ENCODE assay signal across 19 mouse cellular contexts in the genomic region with DNA sequence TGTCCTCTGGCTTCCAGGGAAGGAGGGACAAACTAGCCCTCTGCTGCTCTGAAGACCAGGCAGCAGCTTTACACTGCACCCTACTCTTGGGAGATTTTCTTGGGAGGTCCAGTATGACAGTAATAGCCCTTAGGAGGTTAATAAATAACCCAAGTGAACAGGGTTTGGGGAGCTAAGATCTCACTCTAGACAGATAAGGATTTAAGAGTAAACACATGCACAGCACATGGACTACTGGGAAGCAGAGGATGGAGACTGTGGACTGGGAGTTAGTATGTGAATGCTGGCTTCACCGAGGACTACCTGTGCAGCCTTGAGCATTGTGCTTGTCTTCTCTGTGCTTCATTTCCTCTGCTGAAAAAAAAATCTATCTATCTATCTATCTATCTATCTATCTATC. TPM values are rescaled to one million over a fixed set of nuclear protein-coding genes. Genes with fewer than 3 reads are reported as not detected.
DNase-seq lines count a peak whose midpoint lies in the region; ATAC-seq lines count a peak whose summit lies in the region.
"Had no signal": no experiment of that assay in that cellular context is flagged by ENCODE, and none has a peak within 500 bp of the region (broad histone marks: within the 10 kb centered on the region; RNA-seq: fewer than 3 reads in every experiment).

No protein-coding gene starts in this region.

- peak; percentile 39 for DNase-seq in midbrain, embryonic 11.5 days (ENCODE audit: low spot score, missing footprints)
- DNase-seq in T-cell, adult 2 months (ENCODE audit: low spot score) = no peak
- DNase-seq: adrenal gland, adult 8-10 months; adrenal gland, postnatal 14 days; adrenal gland, postnatal 36 days; cerebellum, adult 11-12 months; cerebellum, adult 2 months; cerebellum, adult 9-10 months; cerebellum, postnatal 10 days; cerebellum, postnatal 25 days; forebrain, postnatal 0 days had no signal

- H3K4me3 ChIP-seq in midbrain, embryonic 11.5 days (ENCODE audit: low read depth, low read length) = no peak overlapping the region
- H3K4me3 ChIP-seq in midbrain, embryonic 13.5 days (replicated peaks) = no peak overlapping the region
- H3K4me3 ChIP-seq in intestine, embryonic 15.5 days (replicated peaks) = no peak overlapping the region
- no peak overlapping the region for H3K4me3 ChIP-seq in intestine, embryonic 16.5 days (ENCODE audit: low read length)
- H3K4me3 ChIP-seq: embryonic facial prominence, embryonic 10.5 days; embryonic facial prominence, embryonic 12.5 days; forebrain, embryonic 13.5 days; forebrain, embryonic 15.5 days had no signal

- H3K9me3 ChIP-seq in midbrain, embryonic 11.5 days (ENCODE audit: control insufficient read depth, low read length) = no peaks in the 10 kb centered on the region
- no peaks in the 10 kb centered on the region for H3K9me3 ChIP-seq in midbrain, embryonic 13.5 days
- H3K9me3 ChIP-seq in intestine, embryonic 15.5 days = no peaks in the 10 kb centered on the region
- H3K9me3 ChIP-seq in intestine, embryonic 16.5 days (ENCODE audit: control insufficient read depth, low read length) = no peaks in the 10 kb centered on the region
- H3K9me3 ChIP-seq: embryonic facial prominence, embryonic 10.5 days; embryonic facial prominence, embryonic 12.5 days; forebrain, embryonic 13.5 days; forebrain, embryonic 15.5 days had no signal

- ATAC-seq in midbrain, embryonic 11.5 days (ENCODE audit: low FRiP score) = no peak
- ATAC-seq in midbrain, embryonic 13.5 days = no peak
- ATAC-seq in intestine, embryonic 15.5 days = peak; percentile 82
- peak; percentile 83 for ATAC-seq in intestine, embryonic 16.5 days
- ATAC-seq: activated CD4-positive, CD25-positive, alpha-beta regulatory T cell, adult 4 months; forebrain, embryonic 13.5 days; forebrain, embryonic 15.5 days; forebrain, postnatal 0 days had no signal

- peaks cover 23% of the 10 kb centered on the region for H3K27me3 ChIP-seq in midbrain, embryonic 11.5 days (ENCODE audit: control insufficient read depth, insufficient read depth, low read length)
- peaks cover 26% of the 10 kb centered on the region for H3K27me3 ChIP-seq in midbrain, embryonic 13.5 days
- peaks cover 32% of the 10 kb centered on the region for H3K27me3 ChIP-seq in intestine, embryonic 15.5 days (replicated peaks)
- peaks cover 29% of the 10 kb centered on the region for H3K27me3 ChIP-seq in intestine, embryonic 16.5 days (replicated peaks; ENCODE audit: control insufficient read depth, insufficient read depth, low read length)

- H3K9ac ChIP-seq in midbrain, embryonic 11.5 days (ENCODE audit: low read length) = no peak overlapping the region
- H3K9ac ChIP-seq in midbrain, embryonic 13.5 days (replicated peaks) = no peak overlapping the region
- no peak overlapping the region for H3K9ac ChIP-seq in intestine, embryonic 15.5 days
- H3K9ac ChIP-seq in intestine, embryonic 16.5 days (ENCODE audit: low read depth, low read length) = no peak overlapping the region
- H3K9ac ChIP-seq: embryonic facial prominence, embryonic 12.5 days; forebrain, embryonic 13.5 days; forebrain, embryonic 15.5 days; forebrain, postnatal 0 days had no signal

- 89% methylated on average over 1 of the region's 1 CpGs for WGBS in midbrain, embryonic 11.5 days
- WGBS in midbrain, embryonic 13.5 days = 100% methylated on average over 1 of the region's 1 CpGs
- WGBS in intestine, embryonic 15.5 days = 63% methylated on average over 1 of the region's 1 CpGs
- 58% methylated on average over 1 of the region's 1 CpGs for WGBS in intestine, embryonic 16.5 days

- H3K36me3 ChIP-seq in midbrain, embryonic 11.5 days (ENCODE audit: control insufficient read depth, insufficient read depth, low read length) = no peaks in the 10 kb centered on the region
- H3K36me3 ChIP-seq in midbrain, embryonic 13.5 days = no peaks in the 10 kb centered on the region
- no peaks in the 10 kb centered on the region for H3K36me3 ChIP-seq in intestine, embryonic 15.5 days
- no peaks in the 10 kb centered on the region for H3K36me3 ChIP-seq in intestine, embryonic 16.5 days (ENCODE audit: control insufficient read depth, insufficient read depth, low read length)
- H3K36me3 ChIP-seq: embryonic facial prominence, embryonic 10.5 days; embryonic facial prominence, embryonic 12.5 days; forebrain, embryonic 15.5 days had no signal

- peaks cover 15% of the 10 kb centered on the region for H3K4me1 ChIP-seq in midbrain, embryonic 11.5 days (ENCODE audit: control insufficient read depth, insufficient read depth, low read length)
- H3K4me1 ChIP-seq in midbrain, embryonic 13.5 days (replicated peaks) = peaks cover 38% of the 10 kb centered on the region
- H3K4me1 ChIP-seq in intestine, embryonic 15.5 days (replicated peaks) = peaks cover 10% of the 10 kb centered on the region; the same call in 1 of the 2 replicates
- H3K4me1 ChIP-seq in intestine, embryonic 16.5 days (ENCODE audit: control insufficient read depth, insufficient read depth, low read length) = no peaks in the 10 kb centered on the region

- H3K4me2 ChIP-seq in midbrain, embryonic 11.5 days = no peak overlapping the region
- no peak overlapping the region for H3K4me2 ChIP-seq in midbrain, embryonic 13.5 days (replicated peaks)
- no peak overlapping the region for H3K4me2 ChIP-seq in intestine, embryonic 15.5 days (replicated peaks)
- no peak overlapping the region for H3K4me2 ChIP-seq in intestine, embryonic 16.5 days (ENCODE audit: low read depth, low read length)
- H3K4me2 ChIP-seq: embryonic facial prominence, embryonic 12.5 days; forebrain, embryonic 15.5 days had no signal

- H3K27ac ChIP-seq in midbrain, embryonic 11.5 days (ENCODE audit: low read depth, low read length) = no peak overlapping the region
- H3K27ac ChIP-seq in midbrain, embryonic 13.5 days = no peak overlapping the region
- H3K27ac ChIP-seq in intestine, embryonic 15.5 days = no peak overlapping the region
- no peak overlapping the region for H3K27ac ChIP-seq in intestine, embryonic 16.5 days (ENCODE audit: low read length)
- H3K27ac ChIP-seq: embryonic facial prominence, embryonic 10.5 days; embryonic facial prominence, embryonic 12.5 days; forebrain, embryonic 13.5 days; forebrain, embryonic 15.5 days had no signal

RNA-seq across cellular contexts. Expression of a gene that starts 59.1 kb away (rescaled TPM):
- polyA plus RNA-seq in midbrain, embryonic 11.5 days (2014; fragmentation: Nextera tagmentation; extraction: Ambion mirVana) = 10.5 TPM in 2 replicates
- 37.9 and 40.9 TPM in 2 replicates for polyA plus RNA-seq in midbrain, embryonic 13.5 days (2015; fragmentation: Nextera tagmentation; extraction: Ambion mirVana)
- 3.0 TPM in 2 replicates for polyA plus RNA-seq in intestine, embryonic 15.5 days (2015; fragmentation: Nextera tagmentation; extraction: Ambion mirVana)
- 1.8 and 1.9 TPM in 2 replicates for polyA plus RNA-seq in intestine, embryonic 16.5 days (2015; fragmentation: Nextera tagmentation; extraction: Ambion mirVana)

Comparison
In these comparisons a context has a peak if more than half of its experiments do, and no peak if none do; other contexts are left out.
1. ATAC-seq: peak in intestine, embryonic 15.5 days (single experiment) and intestine, embryonic 16.5 days (single experiment); none in midbrain, embryonic 11.5 days (single experiment) and midbrain, embryonic 13.5 days (single experiment).